Mouse (Mus musculus): ENCODE results near the gene Pgm2. TPM values are rescaled to one million over a fixed set of nuclear protein-coding genes. Genes with fewer than 3 reads are reported as not detected.

Pgm2 gene
- total and polyA plus RNA-seq, 3 experiments, result 3.4 to 6.4 (median 5.4) TPM

- TF ChIP-seq EP300 (IDR thresholded peaks at IDR 0.05; ENCODE audit: insufficient read depth, low read depth, low read length) (no peak), POLR2A (IDR thresholded peaks at IDR 0.05; ENCODE audit: insufficient read depth, low read depth, low read length) (no peak), CTCF (IDR thresholded peaks at IDR 0.05) (no peak)
- DNase-seq, result no peak
- H3K27me3 ChIP-seq (ENCODE audit: control insufficient read depth, insufficient read depth, low read length), result no peaks in the 10 kb centered on the region
- H3K4me1 ChIP-seq (ENCODE audit: control insufficient read depth, insufficient read depth, low read length), result peaks cover 5% of the 10 kb centered on the region
- H3K4me3 ChIP-seq, result no peak overlapping the region
- no peaks in the 10 kb centered on the region for H3K79me2 ChIP-seq (replicated peaks; ENCODE audit: control insufficient read depth, insufficient read depth, low read length)
- no peaks in the 10 kb centered on the region for H3K36me3 ChIP-seq (ENCODE audit: control insufficient read depth, insufficient read depth, low read length)
- no peak overlapping the region for H3K9ac ChIP-seq (ENCODE audit: low read depth, low read length)
- no peak overlapping the region for H3K27ac ChIP-seq
- WGBS, result 90% methylated on average over 1 of the region's 1 CpGs
- intact Hi-C loops (cut with DNase I), result no loop called here
These were observed 60.6 kb downstream of the Pgm2 start for GRCm38 (mm10) chr5:64153319-64153718.

GRCm38 (mm10) chr5:64155861-64156550 is 63.3 kb downstream of the Pgm2 start, which contains the start of gene Tbc1d1:
Tbc1d1 (plus strand) TSS chr5:64156305.
- TF ChIP-seq EP300 (IDR thresholded peaks at IDR 0.05; ENCODE audit: insufficient read depth, low read depth, low read length), result no peak
- TF ChIP-seq POLR2A (IDR thresholded peaks at IDR 0.05; ENCODE audit: insufficient read depth, low read depth, low read length), result no peak; the same call in 1 of the 2 replicates
- TF ChIP-seq CTCF (IDR thresholded peaks at IDR 0.05), result no peak
- DNase-seq, result peak; percentile 49 to 70
- Histone ChIP-seq H3K4me3 (peak within 1 kb of the TSS; percentile 37), H3K9ac (ENCODE audit: low read depth, low read length) (peak within 1 kb of the TSS; percentile 51; the same call in 1 of the 2 replicates), H3K27ac (peak within 1 kb of the TSS; percentile 44), H3K36me3 (ENCODE audit: control insufficient read depth, insufficient read depth, low read length) (no peaks in the 10 kb centered on the region), H3K27me3 (ENCODE audit: control insufficient read depth, insufficient read depth, low read length) (peaks cover 3% of the 10 kb centered on the region; the same call in 1 of the 2 replicates), H3K4me1 (ENCODE audit: control insufficient read depth, insufficient read depth, low read length) (peaks cover 5% of the 10 kb centered on the region), H3K79me2 (replicated peaks; ENCODE audit: control insufficient read depth, insufficient read depth, low read length) (no peaks in the 10 kb centered on the region)
- intact Hi-C loops (cut with DNase I), result loop anchor here (5.0 kb wide), 1 partner anchor 41 kb away; no protein-coding TSS in a partner anchor
- WGBS, result 13% methylated on average over 11 of the region's 11 CpGs

- Histone ChIP-seq H3K4me1 (ENCODE audit: control insufficient read depth, insufficient read depth, low read length) (peaks cover 7% of the 10 kb centered on the region), H3K79me2 (replicated peaks; ENCODE audit: control insufficient read depth, insufficient read depth, low read length) (no peaks in the 10 kb centered on the region), H3K27me3 (ENCODE audit: control insufficient read depth, insufficient read depth, low read length) (peaks cover 3% of the 10 kb centered on the region; the same call in 1 of the 2 replicates), H3K4me3 (peak overlapping the region; percentile 37), H3K36me3 (ENCODE audit: control insufficient read depth, insufficient read depth, low read length) (no peaks in the 10 kb centered on the region), H3K9ac (ENCODE audit: low read depth, low read length) (peak overlapping the region; percentile 51; the same call in 1 of the 2 replicates), H3K27ac (peak overlapping the region; percentile 44)
- TF ChIP-seq CTCF (IDR thresholded peaks at IDR 0.05), result no peak
- no peak for TF ChIP-seq EP300 (IDR thresholded peaks at IDR 0.05; ENCODE audit: insufficient read depth, low read depth, low read length)
- no peak for TF ChIP-seq POLR2A (IDR thresholded peaks at IDR 0.05; ENCODE audit: insufficient read depth, low read depth, low read length)
- DNase-seq, result no peak
- intact Hi-C loops (cut with DNase I), result loop anchor here (5.0 kb wide), 1 partner anchor 41 kb away; no protein-coding TSS in a partner anchor
- 28% methylated on average over 4 of the region's 4 CpGs for WGBS
These were observed 63.8 kb downstream of the Pgm2 start for GRCm38 (mm10) chr5:64156579-64156978.

GRCm38 (mm10) chr5:64157926-64158325 is 65.2 kb downstream of the Pgm2 start:
- TF ChIP-seq EP300 (IDR thresholded peaks at IDR 0.05; ENCODE audit: insufficient read depth, low read depth, low read length), result no peak
- no peak for TF ChIP-seq POLR2A (IDR thresholded peaks at IDR 0.05; ENCODE audit: insufficient read depth, low read depth, low read length)
- no peak for TF ChIP-seq CTCF (IDR thresholded peaks at IDR 0.05)
- Histone ChIP-seq H3K27ac (no peak overlapping the region), H3K27me3 (ENCODE audit: control insufficient read depth, insufficient read depth, low read length) (peaks cover 3% of the 10 kb centered on the region; the same call in 1 of the 2 replicates), H3K4me1 (ENCODE audit: control insufficient read depth, insufficient read depth, low read length) (peaks cover 7% of the 10 kb centered on the region), H3K4me3 (no peak overlapping the region), H3K9ac (ENCODE audit: low read depth, low read length) (no peak overlapping the region), H3K79me2 (replicated peaks; ENCODE audit: control insufficient read depth, insufficient read depth, low read length) (no peaks in the 10 kb centered on the region), H3K36me3 (ENCODE audit: control insufficient read depth, insufficient read depth, low read length) (no peaks in the 10 kb centered on the region)
- WGBS, result 36% methylated on average over 1 of the region's 1 CpGs
- intact Hi-C loops (cut with DNase I), result loop anchor here (5.0 kb wide), 1 partner anchor 39 kb away; no protein-coding TSS in a partner anchor
- DNase-seq, result no peak

GRCm38 (mm10) chr5:64158501-64158900 is 65.8 kb downstream of the Pgm2 start:
- Histone ChIP-seq H3K9ac (ENCODE audit: low read depth, low read length) (no peak overlapping the region), H3K4me3 (no peak overlapping the region), H3K27me3 (ENCODE audit: control insufficient read depth, insufficient read depth, low read length) (peaks cover 3% of the 10 kb centered on the region; the same call in 1 of the 2 replicates), H3K27ac (no peak overlapping the region), H3K79me2 (replicated peaks; ENCODE audit: control insufficient read depth, insufficient read depth, low read length) (no peaks in the 10 kb centered on the region), H3K4me1 (ENCODE audit: control insufficient read depth, insufficient read depth, low read length) (peaks cover 7% of the 10 kb centered on the region), H3K36me3 (ENCODE audit: control insufficient read depth, insufficient read depth, low read length) (no peaks in the 10 kb centered on the region)
- DNase-seq, result no peak
- intact Hi-C loops (cut with DNase I), result loop anchor here (5.0 kb wide), 1 partner anchor 39 kb away; no protein-coding TSS in a partner anchor
- TF ChIP-seq POLR2A (IDR thresholded peaks at IDR 0.05; ENCODE audit: insufficient read depth, low read depth, low read length) (no peak), EP300 (IDR thresholded peaks at IDR 0.05; ENCODE audit: insufficient read depth, low read depth, low read length) (no peak), CTCF (IDR thresholded peaks at IDR 0.05) (no peak)
- WGBS, result 81% methylated on average over 4 of the region's 4 CpGs
